Mouse (Mus musculus) heart, postnatal 10 days (tissue): ENCODE results near the gene Htr7. TPM values are rescaled to one million over a fixed set of nuclear protein-coding genes. Genes with fewer than 3 reads are reported as not detected.

Experiments used
- DNase-seq, 2 experiments: peaks; one replicate each; pipeline ENCODE4 v3.0.0; 2021
- intact Hi-C: fragments of 180-260 bp; cut with DNase I; formaldehyde crosslinking; loops from one replicate; pipeline ENCODE4 v1.15.1; 2025
- total RNA-seq, 2 experiments: library from RNA; stranded (reverse); gene quantifications; 2 replicates each; pipeline ENCODE4 v1.2.3; 2021

Htr7 gene
- total RNA-seq = under 1 TPM; 0.50 to 0.52 TPM

GRCm38 (mm10) chr19:36057231-36057811, at the start of gene Htr7:
TSS of gene Htr7 (minus strand) at chr19:36057507.
- DNase-seq = peak; percentile 13 to 19
- intact Hi-C loops = no loop called here

- DNase-seq = no peak
- intact Hi-C loops = no loop called here
Measured at GRCm38 (mm10) chr19:36103909-36104308, 46.6 kb upstream of the Htr7 start.

- no peak for DNase-seq
- intact Hi-C loops = loop anchor here (10.0 kb wide), 1 partner anchor 456 kb away; the partner anchor contains the start of gene Hectd2
Measured at GRCm38 (mm10) chr19:36098916-36099315, 41.6 kb upstream of the Htr7 start.

GRCm38 (mm10) chr19:36098265-36098664, 41.0 kb upstream of the Htr7 start:
- no peak for DNase-seq
- intact Hi-C loops = loop anchor here (10.0 kb wide), 1 partner anchor 457 kb away; the partner anchor contains the start of gene Hectd2

- intact Hi-C loops = loop anchor here (10.0 kb wide), 1 partner anchor 458 kb away; the partner anchor contains the start of gene Hectd2
- DNase-seq = no peak
Measured at GRCm38 (mm10) chr19:36097194-36097593, 39.9 kb upstream of the Htr7 start.

- intact Hi-C loops = loop anchor here (5.0 to 10.0 kb wide), 2 partner anchors 352 to 464 kb away; partner anchors contain the start of gene Hectd2
- peak in 1 of 2 experiments; percentile 36 for DNase-seq
Measured at GRCm38 (mm10) chr19:36090781-36091180, 33.5 kb upstream of the Htr7 start.

GRCm38 (mm10) chr19:36083262-36084225, 26.2 kb upstream of the Htr7 start, which contains the start of gene Rpp30:
TSS of gene Rpp30 (plus strand) at chr19:36083716.
- peak; percentile 85 to 90 for DNase-seq
- intact Hi-C loops = loop anchor here (2.0 to 5.0 kb wide), 3 partner anchors 959 to 1411 kb away; no protein-coding TSS in a partner anchor

GRCm38 (mm10) chr19:36082606-36083261, 25.4 kb upstream of the Htr7 start:
- intact Hi-C loops = loop anchor here (2.0 to 5.0 kb wide), 3 partner anchors 958 to 1410 kb away; no protein-coding TSS in a partner anchor
- DNase-seq = peak; percentile 55 to 67

GRCm38 (mm10) chr19:36062801-36063529, 5.7 kb upstream of the Htr7 start:
- DNase-seq = no peak
- intact Hi-C loops = loop anchor here (1.0 to 2.0 kb wide), 2 partner anchors 938 to 1070 kb away; no protein-coding TSS in a partner anchor

GRCm38 (mm10) chr19:36056502-36057221, 645 bp downstream of the Htr7 start:
- intact Hi-C loops = no loop called here
- no peak for DNase-seq

- DNase-seq = no peak
- intact Hi-C loops = no loop called here
Measured at GRCm38 (mm10) chr19:36046046-36046445, 11.3 kb downstream of the Htr7 start.

- intact Hi-C loops = no loop called here
- DNase-seq = no peak
Measured at GRCm38 (mm10) chr19:36014836-36015235, 42.5 kb downstream of the Htr7 start.

GRCm38 (mm10) chr19:36006277-36006676, 51.0 kb downstream of the Htr7 start:
- peak; percentile 6 to 22 for DNase-seq
- intact Hi-C loops = no loop called here

- DNase-seq = no peak
- intact Hi-C loops = no loop called here
Measured at GRCm38 (mm10) chr19:36004961-36005360, 52.3 kb downstream of the Htr7 start.

GRCm38 (mm10) chr19:36002476-36003445, 54.5 kb downstream of the Htr7 start:
- intact Hi-C loops = no loop called here
- DNase-seq = no peak

- no peak for DNase-seq
- intact Hi-C loops = no loop called here
Measured at GRCm38 (mm10) chr19:36001512-36001911, 55.8 kb downstream of the Htr7 start.

GRCm38 (mm10) chr19:36000955-36001354, 56.4 kb downstream of the Htr7 start:
- intact Hi-C loops = no loop called here
- DNase-seq = no peak

GRCm38 (mm10) chr19:35997384-35997783, 59.9 kb downstream of the Htr7 start:
- DNase-seq = no peak
- intact Hi-C loops = no loop called here
